In genomic region chr3:139887265-139887664, GRCm38 (mm10) we compare ENCODE assay signal across 23 mouse cellular contexts.
DNase-seq lines count a peak whose midpoint lies in the region; ATAC-seq lines count a peak whose summit lies in the region.
"Had no signal": no experiment of that assay in that cellular context is flagged by ENCODE, and none has a peak within 500 bp of the region (broad histone marks: within the 10 kb centered on the region; RNA-seq: fewer than 3 reads in every experiment).

No protein-coding gene starts in this region.

- ATAC-seq in hindbrain, embryonic 11.5 days (ENCODE audit: low FRiP score) = no peak
- ATAC-seq in neural tube, embryonic 11.5 days (ENCODE audit: insufficient read depth, low FRiP score, low TSS enrichment) = 0 out of 2 replicates have a peak, but pooled peaks have one; percentile 24
- ATAC-seq: Patski had no signal

- WGBS in hindbrain, embryonic 11.5 days = 78% methylated on average over 5 of the region's 5 CpGs
- WGBS in hindbrain, embryonic 10.5 days = 91% methylated on average over 5 of the region's 5 CpGs
- WGBS in neural tube, embryonic 11.5 days = 84% methylated on average over 5 of the region's 5 CpGs

- no peak overlapping the region for H3K4me2 ChIP-seq in hindbrain, embryonic 11.5 days (replicated peaks; ENCODE audit: low read depth, low read length)
- no peak overlapping the region for H3K4me2 ChIP-seq in neural tube, embryonic 11.5 days (ENCODE audit: low read depth)
- H3K4me2 ChIP-seq: embryonic facial prominence, embryonic 13.5 days; heart, embryonic 12.5 days; limb, embryonic 15.5 days; liver, embryonic 15.5 days had no signal

- no peaks in the 10 kb centered on the region for H3K9me3 ChIP-seq in hindbrain, embryonic 11.5 days (ENCODE audit: control insufficient read depth, low read length)
- no peaks in the 10 kb centered on the region for H3K9me3 ChIP-seq in hindbrain, embryonic 10.5 days
- no peaks in the 10 kb centered on the region for H3K9me3 ChIP-seq in neural tube, embryonic 11.5 days (ENCODE audit: control insufficient read depth, low read length)
- H3K9me3 ChIP-seq: embryonic facial prominence, embryonic 13.5 days; heart, embryonic 12.5 days; limb, embryonic 15.5 days; liver, embryonic 15.5 days; midbrain, embryonic 15.5 days had no signal

- no peaks in the 10 kb centered on the region for H3K36me3 ChIP-seq in hindbrain, embryonic 11.5 days (ENCODE audit: control insufficient read depth, insufficient read depth, low read length)
- no peaks in the 10 kb centered on the region for H3K36me3 ChIP-seq in hindbrain, embryonic 10.5 days
- no peaks in the 10 kb centered on the region for H3K36me3 ChIP-seq in neural tube, embryonic 11.5 days (ENCODE audit: control insufficient read depth, insufficient read depth, low read length)
- H3K36me3 ChIP-seq: embryonic facial prominence, embryonic 13.5 days; heart, embryonic 12.5 days; limb, embryonic 15.5 days; liver, embryonic 15.5 days; midbrain, embryonic 15.5 days had no signal

- no peak overlapping the region for H3K4me3 ChIP-seq in hindbrain, embryonic 11.5 days (ENCODE audit: low read depth, low read length)
- H3K4me3 ChIP-seq in hindbrain, embryonic 10.5 days = no peak overlapping the region
- H3K4me3 ChIP-seq in neural tube, embryonic 11.5 days (ENCODE audit: low read depth, low read length) = no peak overlapping the region
- H3K4me3 ChIP-seq: embryonic facial prominence, embryonic 13.5 days; heart, embryonic 12.5 days; layer of hippocampus, adult 2 months; limb, embryonic 15.5 days; liver, embryonic 15.5 days; midbrain, embryonic 15.5 days had no signal

- no peak overlapping the region for H3K27ac ChIP-seq in hindbrain, embryonic 11.5 days (ENCODE audit: low read depth, low read length)
- H3K27ac ChIP-seq in hindbrain, embryonic 10.5 days = no peak overlapping the region
- H3K27ac ChIP-seq in neural tube, embryonic 11.5 days (ENCODE audit: low read depth, low read length) = no peak overlapping the region
- H3K27ac ChIP-seq: embryonic facial prominence, embryonic 13.5 days; limb, embryonic 15.5 days; liver, embryonic 15.5 days; macrophage; midbrain, embryonic 15.5 days had no signal

- no peaks in the 10 kb centered on the region for H3K27me3 ChIP-seq in hindbrain, embryonic 11.5 days (ENCODE audit: control insufficient read depth, insufficient read depth, low read length)
- no peaks in the 10 kb centered on the region for H3K27me3 ChIP-seq in hindbrain, embryonic 10.5 days (ENCODE audit: insufficient read depth, poor library complexity, severe bottlenecking)
- H3K27me3 ChIP-seq in neural tube, embryonic 11.5 days (ENCODE audit: control insufficient read depth, insufficient read depth, low read length) = no peaks in the 10 kb centered on the region
- H3K27me3 ChIP-seq: heart, embryonic 12.5 days; limb, embryonic 15.5 days; liver, embryonic 15.5 days; midbrain, embryonic 15.5 days; Patski had no signal

- H3K9ac ChIP-seq in hindbrain, embryonic 11.5 days (ENCODE audit: low read depth, low read length) = no peak overlapping the region
- no peak overlapping the region for H3K9ac ChIP-seq in neural tube, embryonic 11.5 days (ENCODE audit: low read length)
- H3K9ac ChIP-seq: embryonic facial prominence, embryonic 13.5 days; heart, embryonic 12.5 days; limb, embryonic 15.5 days; liver, embryonic 15.5 days; midbrain, embryonic 15.5 days had no signal

- no peaks in the 10 kb centered on the region for H3K4me1 ChIP-seq in hindbrain, embryonic 11.5 days (replicated peaks; ENCODE audit: control insufficient read depth, insufficient read depth, low read length)
- H3K4me1 ChIP-seq in hindbrain, embryonic 10.5 days (replicated peaks) = peaks cover 13% of the 10 kb centered on the region
- no peaks in the 10 kb centered on the region for H3K4me1 ChIP-seq in neural tube, embryonic 11.5 days (ENCODE audit: control insufficient read depth, insufficient read depth, low read length)
- H3K4me1 ChIP-seq: limb, embryonic 15.5 days; liver, embryonic 15.5 days had no signal

- DNase-seq in cerebellum, adult 11-12 months = peak; percentile 22
- DNase-seq in cerebellum, postnatal 25 days = no peak
- DNase-seq in hindbrain, embryonic 11.5 days (ENCODE audit: low spot score) = peak; percentile 13
- no peak for DNase-seq in hindbrain, embryonic 10.5 days (ENCODE audit: low spot score)
- no peak for DNase-seq in neural tube, embryonic 11.5 days (ENCODE audit: low spot score)
- no peak for DNase-seq in neural tube, embryonic 10.5 days (ENCODE audit: extremely low spot score, low spot score)
- no peak for DNase-seq in Muller cell, postnatal 12 days (ENCODE audit: inconsistent ontology term)
- DNase-seq in urinary bladder, postnatal 10 days (ENCODE audit: low spot score) = no peak
- DNase-seq: adrenal gland, adult 8-10 months; heart, postnatal 14 days; kidney, adult 8-10 months; kidney, postnatal 14 days; layer of hippocampus, postnatal 36 days; right cerebral cortex, adult 18-20 months; thymus, postnatal 14 days had no signal

Comparison
In these comparisons a context has a peak if more than half of its experiments do, and no peak if none do; other contexts are left out.
1. DNase-seq: peak in cerebellum, adult 11-12 months (single experiment) and hindbrain, embryonic 11.5 days (single experiment); none in cerebellum, postnatal 25 days (0 of 2), hindbrain, embryonic 10.5 days (single experiment), neural tube, embryonic 11.5 days (single experiment), neural tube, embryonic 10.5 days (single experiment), Muller cell, postnatal 12 days (single experiment) and urinary bladder, postnatal 10 days (single experiment).